Mouse (Mus musculus) testis, adult 2 months (tissue): ENCODE data around the gene Rps29. TPM values are rescaled to one million over a fixed set of nuclear protein-coding genes. Genes with fewer than 3 reads are reported as not detected.
"Not testable (repeated sequence)": the region's sequence is repeated elsewhere in the genome, so short reads cannot be mapped to it uniquely, and the experiment has no call there.

ENCODE experiments used
- H3K27ac ChIP-seq: fragments of 200-500 bp; 2 replicates; pipeline ENCODE4 v1.5.1; 2012; ENCODE audit warnings: low read depth, low read length; ENCODE audit not compliant: control insufficient read depth, insufficient read depth
- H3K27me3 ChIP-seq: fragments of 200-500 bp; 2 replicates; pipeline ENCODE4 v1.6.1; 2012; ENCODE audit warnings: mild to moderate bottlenecking, low read length, moderate library complexity; ENCODE audit not compliant: control insufficient read depth, insufficient read depth
- H3K36me3 ChIP-seq: fragments of 200-500 bp; 2 replicates; pipeline ENCODE4 v1.6.1; 2012; ENCODE audit warnings: mild to moderate bottlenecking, low read length; ENCODE audit not compliant: control insufficient read depth, insufficient read depth
- H3K4me1 ChIP-seq: fragments of 200-500 bp; 2 replicates; pipeline ENCODE4 v1.6.1; 2012; ENCODE audit warnings: low read length; ENCODE audit not compliant: control insufficient read depth, insufficient read depth
- H3K4me3 ChIP-seq: fragments of 200-500 bp; 2 replicates; pipeline ENCODE4 v1.5.1; 2012; ENCODE audit warnings: low read depth, mild to moderate bottlenecking, low read length, moderate library complexity, mixed read lengths; ENCODE audit not compliant: control insufficient read depth
- CTCF ChIP-seq: fragments of 200-500 bp; IDR thresholded peaks from 2 replicates; pipeline ENCODE4 v1.5.1; 2012; ENCODE audit warnings: low read depth, mild to moderate bottlenecking, inconsistent platforms, low read length, moderate library complexity; ENCODE audit not compliant: control insufficient read depth, insufficient read depth, insufficient replicate concordance
- POLR2A ChIP-seq: fragments of 200-500 bp; IDR thresholded peaks from 2 replicates; pipeline ENCODE4 v1.6.1; 2012; ENCODE audit warnings: low read depth, mild to moderate bottlenecking, inconsistent platforms, low read length, moderate library complexity; ENCODE audit not compliant: control insufficient read depth
- polyA plus RNA-seq: library from polyadenylated mRNA; depleted of rRNA; stranded (reverse); fragments of >200 nt; gene quantifications from 2 replicates; pipeline ENCODE4 v1.2.3, GENCODE M21; 2012

Gene Rps29
- polyA plus RNA-seq, 1 experiment: 1,043 TPM

- peak overlapping the region; percentile 65 for H3K27ac ChIP-seq
- no peak for TF ChIP-seq CTCF
- no peak for TF ChIP-seq POLR2A
- H3K4me1 ChIP-seq: peaks cover 2% of the 10 kb centered on the region; the same call in 1 of the 2 replicates
- no peak overlapping the region for H3K4me3 ChIP-seq
- no peaks in the 10 kb centered on the region for H3K27me3 ChIP-seq
- no peaks in the 10 kb centered on the region for H3K36me3 ChIP-seq
These were observed 18.5 kb upstream of the Rps29 start for GRCm38 (mm10) chr12:69177526-69177925.

- no peak overlapping the region for H3K4me3 ChIP-seq
- peaks cover 2% of the 10 kb centered on the region; the same call in 1 of the 2 replicates for H3K4me1 ChIP-seq
- H3K27ac ChIP-seq: no peak overlapping the region
- no peaks in the 10 kb centered on the region for H3K36me3 ChIP-seq
- TF ChIP-seq CTCF (no peak), POLR2A (no peak)
- H3K27me3 ChIP-seq: no peaks in the 10 kb centered on the region
These were observed 17.0 kb upstream of the Rps29 start for GRCm38 (mm10) chr12:69175975-69176374.

GRCm38 (mm10) chr12:69171307-69171706, 12.3 kb upstream of the Rps29 start:
- TF ChIP-seq POLR2A: no peak
- no peak for TF ChIP-seq CTCF
- H3K36me3 ChIP-seq: no peaks in the 10 kb centered on the region

GRCm38 (mm10) chr12:69168461-69169106, 9.6 kb upstream of the Rps29 start, which contains the start of gene Lrr1:
Gene Lrr1, plus strand, starts transcription at chr12:69168814.
- Histone ChIP-seq H3K27me3 (no peaks in the 10 kb centered on the region), H3K27ac (peak within 1 kb of the TSS; percentile 57; the same call in 1 of the 2 replicates), H3K36me3 (no peaks in the 10 kb centered on the region), H3K4me3 (peak within 1 kb of the TSS; percentile 86), H3K4me1 (peaks cover 2% of the 10 kb centered on the region)
- TF ChIP-seq CTCF (no peak), POLR2A (peak; percentile 30; the same call in 1 of the 2 replicates)

More at GRCm38 (mm10) chr12:69171307-69171706, 12.3 kb upstream of the Rps29 start:
- H3K4me1 ChIP-seq: peaks cover 2% of the 10 kb centered on the region
- H3K27me3 ChIP-seq: no peaks in the 10 kb centered on the region
- no peak overlapping the region for H3K27ac ChIP-seq
- no peak overlapping the region for H3K4me3 ChIP-seq

GRCm38 (mm10) chr12:69167656-69168460, 8.9 kb upstream of the Rps29 start:
- TF ChIP-seq POLR2A (no peak), CTCF (no peak)
- Histone ChIP-seq H3K27ac (no peak overlapping the region), H3K4me3 (peak overlapping the region; percentile 86), H3K36me3 (no peaks in the 10 kb centered on the region), H3K27me3 (no peaks in the 10 kb centered on the region), H3K4me1 (peaks cover 2% of the 10 kb centered on the region)

- H3K4me3 ChIP-seq, H3K27ac ChIP-seq, H3K4me1 ChIP-seq: not testable (repeated sequence)
These were observed 8.0 kb upstream of the Rps29 start for GRCm38 (mm10) chr12:69166861-69167581.

GRCm38 (mm10) chr12:69164904-69165303, 5.9 kb upstream of the Rps29 start:
- Histone ChIP-seq H3K4me1 (peaks cover 2% of the 10 kb centered on the region), H3K36me3 (no peaks in the 10 kb centered on the region)
- TF ChIP-seq POLR2A (no peak), CTCF (no peak)

More at GRCm38 (mm10) chr12:69166861-69167581, 8.0 kb upstream of the Rps29 start:
- not testable (repeated sequence) for H3K36me3 ChIP-seq, H3K27me3 ChIP-seq

GRCm38 (mm10) chr12:69163586-69163985, 4.6 kb upstream of the Rps29 start:
- H3K4me1 ChIP-seq, H3K4me3 ChIP-seq, H3K27ac ChIP-seq, H3K36me3 ChIP-seq, H3K27me3 ChIP-seq: not testable (repeated sequence)

More at GRCm38 (mm10) chr12:69164904-69165303, 5.9 kb upstream of the Rps29 start:
- Histone ChIP-seq H3K27me3 (no peaks in the 10 kb centered on the region), H3K4me3 (no peak overlapping the region), H3K27ac (no peak overlapping the region)

GRCm38 (mm10) chr12:69160677-69161076, 1.7 kb upstream of the Rps29 start:
- not testable (repeated sequence) for H3K4me1 ChIP-seq, H3K4me3 ChIP-seq, H3K27ac ChIP-seq, H3K27me3 ChIP-seq, H3K36me3 ChIP-seq
